Mouse (Mus musculus) CH12.LX (cell line): ENCODE data around the gene Prdx6b.

Experiments
- CTCF ChIP-seq, 2 experiments: IDR thresholded peaks in 1 of 2; conservative IDR thresholded peaks in 1 of 2; 2 replicates each; pipeline ENCODE4 v1.5.1; 2011 to 2012; ENCODE audit warnings: low read depth in 2 of 2, low read length in 2 of 2, improper control_type of control experiment in 1 of 2, inconsistent platforms in 1 of 2, mild to moderate bottlenecking in 1 of 2, moderate library complexity in 1 of 2
- E2F4 ChIP-seq: IDR thresholded peaks from 2 replicates; pipeline ENCODE4 v1.6.1; 2011; ENCODE audit warnings: low read depth, low read length, improper control_type of control experiment; ENCODE audit not compliant: insufficient replicate concordance
- ELF1 ChIP-seq: IDR thresholded peaks from 2 replicates; pipeline ENCODE4 v1.6.1; 2014; ENCODE audit warnings: low read depth, mild to moderate bottlenecking, inconsistent platforms, low read length, improper control_type of control experiment
- EP300 ChIP-seq: IDR thresholded peaks from 2 replicates; pipeline ENCODE4 v1.6.1; 2011; ENCODE audit warnings: low read length, improper control_type of control experiment
- HCFC1 ChIP-seq: IDR thresholded peaks from 2 replicates; pipeline ENCODE4 v1.6.1; 2012; ENCODE audit warnings: low read depth, mild to moderate bottlenecking, inconsistent platforms, low read length, improper control_type of control experiment
- KAT2A ChIP-seq: IDR thresholded peaks from 2 replicates; pipeline ENCODE4 v1.6.1; 2012; ENCODE audit warnings: low read length, improper control_type of control experiment, inconsistent platforms; ENCODE audit not compliant: insufficient replicate concordance
- POLR2AphosphoS2 ChIP-seq: IDR thresholded peaks from 2 replicates; pipeline ENCODE4 v1.6.1; 2011; ENCODE audit warnings: low read depth, low read length, improper control_type of control experiment
- RAD21 ChIP-seq: IDR thresholded peaks from 2 replicates; pipeline ENCODE4 v1.6.1; 2011; ENCODE audit warnings: low read depth, mild to moderate bottlenecking, low read length, improper control_type of control experiment, moderate library complexity
- USF1 ChIP-seq: IDR thresholded peaks from 2 replicates; pipeline ENCODE4 v1.6.1; 2014; ENCODE audit warnings: low read depth, mild to moderate bottlenecking, inconsistent platforms, low read length, improper control_type of control experiment
- ZKSCAN1 ChIP-seq: IDR thresholded peaks from 2 replicates; pipeline ENCODE4 v1.6.1; 2012; ENCODE audit warnings: low read depth, inconsistent platforms, low read length, improper control_type of control experiment, borderline replicate concordance

GRCm38 (mm10) chr2:80298334-80298733 lies 6.1 kb downstream of the Prdx6b start:
- no peak for TF ChIP-seq USF1
- no peak for TF ChIP-seq EP300
- TF ChIP-seq HCFC1 = no peak
- no peak for TF ChIP-seq CTCF (conservative IDR thresholded peaks at IDR 0.05 in 1 of 2, IDR thresholded peaks at IDR 0.05 in 1 of 2; ENCODE audit: low read depth in 2 of 2, low read length in 2 of 2)
- TF ChIP-seq ZKSCAN1 = no peak
- TF ChIP-seq RAD21 = no peak
- no peak for TF ChIP-seq POLR2AphosphoS2
- no peak for TF ChIP-seq ELF1
- TF ChIP-seq KAT2A = no peak
- TF ChIP-seq E2F4 = no peak
